Mouse (Mus musculus) myocyte (in vitro differentiated cells): ENCODE measurements around the gene Palld. TPM values are rescaled to one million over a fixed set of nuclear protein-coding genes. Genes with fewer than 3 reads are reported as not detected.

Source experiments
- H3K27me3 ChIP-seq: one replicate; pipeline ENCODE4 v1.6.1; 2011; ENCODE audit not compliant: control insufficient read depth, insufficient read depth, insufficient read length
- H3K36me3 ChIP-seq: one replicate; pipeline ENCODE4 v1.6.1; 2011; ENCODE audit not compliant: control insufficient read depth, insufficient read depth
- H3K4me2 ChIP-seq: one replicate; pipeline ENCODE4 v1.6.1; 2011; ENCODE audit warnings: low read depth, control low read depth
- H3K4me3 ChIP-seq: one replicate; pipeline ENCODE4 v1.5.1; 2011; ENCODE audit warnings: mild to moderate bottlenecking, control low read depth, moderate library complexity
- H3K79me2 ChIP-seq: one replicate; pipeline ENCODE4 v1.6.1; 2011; ENCODE audit not compliant: control insufficient read depth, insufficient read depth
- H3ac ChIP-seq: one replicate; pipeline ENCODE4 v1.6.1; 2011; ENCODE audit not compliant: control insufficient read depth, insufficient read length
- CEBPB ChIP-seq: IDR thresholded peaks from 2 replicates; pipeline ENCODE4 v1.6.1; 2011; ENCODE audit warnings: mild to moderate bottlenecking, moderate library complexity; ENCODE audit not compliant: poor library complexity, insufficient read depth, severe bottlenecking
- E2F4 ChIP-seq: IDR thresholded peaks from one replicate; pipeline ENCODE4 v1.6.1; 2011; ENCODE audit warnings: mild to moderate bottlenecking, control low read depth, moderate library complexity; ENCODE audit not compliant: insufficient read depth
- MAX ChIP-seq: IDR thresholded peaks from one replicate; pipeline ENCODE4 v1.6.1; 2011; ENCODE audit warnings: low read depth, mild to moderate bottlenecking, control low read depth
- MYOD1 ChIP-seq, 3 experiments: IDR thresholded peaks; one replicate each; pipeline ENCODE4 v1.6.1; 2011; ENCODE audit warnings: control low read depth in 2 of 3, low read depth in 2 of 3, mild to moderate bottlenecking in 2 of 3, moderate library complexity in 1 of 3; ENCODE audit not compliant: insufficient read length in 2 of 3, control insufficient read depth in 1 of 3
- MYOG ChIP-seq, 3 experiments: IDR thresholded peaks; one replicate each; pipeline ENCODE4 v1.6.1; 2011; ENCODE audit warnings: control low read depth in 2 of 3, low read depth in 2 of 3, mild to moderate bottlenecking in 2 of 3; ENCODE audit not compliant: insufficient read length in 2 of 3, control insufficient read depth in 1 of 3, insufficient read depth in 1 of 3
- POLR2A ChIP-seq: IDR thresholded peaks from one replicate; pipeline ENCODE4 v1.6.1; 2011; ENCODE audit warnings: low read depth, mild to moderate bottlenecking, control low read depth, moderate library complexity; ENCODE audit not compliant: insufficient read length
- POLR2AphosphoS2 ChIP-seq: IDR thresholded peaks from one replicate; pipeline ENCODE4 v1.6.1; 2011; ENCODE audit warnings: low read depth, control low read depth; ENCODE audit not compliant: insufficient read length
- REST ChIP-seq: IDR thresholded peaks from one replicate; pipeline ENCODE4 v1.6.1; 2011; ENCODE audit warnings: mild to moderate bottlenecking, control low read depth, moderate library complexity; ENCODE audit not compliant: insufficient read depth, insufficient read length
- SRF ChIP-seq: IDR thresholded peaks from one replicate; pipeline ENCODE4 v1.6.1; 2011; ENCODE audit warnings: low read depth; ENCODE audit not compliant: control insufficient read depth, insufficient read length
- TCF12 ChIP-seq: IDR thresholded peaks from one replicate; pipeline ENCODE4 v1.6.1; 2011; ENCODE audit warnings: mild to moderate bottlenecking, control low read depth; ENCODE audit not compliant: poor library complexity, insufficient read depth, severe bottlenecking
- TCF3 ChIP-seq: IDR thresholded peaks from one replicate; pipeline ENCODE4 v1.6.1; 2011; ENCODE audit warnings: low read depth, control low read depth; ENCODE audit not compliant: insufficient read length
- USF1 ChIP-seq: IDR thresholded peaks from one replicate; pipeline ENCODE4 v1.6.1; 2011; ENCODE audit warnings: low read depth, mild to moderate bottlenecking, control low read depth, moderate library complexity
- polyA plus RNA-seq: library from polyadenylated mRNA; unstranded; fragments of >200 nt; fragmentation: generic; extraction: Trizol; gene quantifications from one replicate; pipeline ENCODE4 v1.2.1, GENCODE M21; 2012; ENCODE audit warnings: missing spikeins

The Palld gene
- polyA plus RNA-seq, 1 experiment = 52.4 TPM

DNA sequence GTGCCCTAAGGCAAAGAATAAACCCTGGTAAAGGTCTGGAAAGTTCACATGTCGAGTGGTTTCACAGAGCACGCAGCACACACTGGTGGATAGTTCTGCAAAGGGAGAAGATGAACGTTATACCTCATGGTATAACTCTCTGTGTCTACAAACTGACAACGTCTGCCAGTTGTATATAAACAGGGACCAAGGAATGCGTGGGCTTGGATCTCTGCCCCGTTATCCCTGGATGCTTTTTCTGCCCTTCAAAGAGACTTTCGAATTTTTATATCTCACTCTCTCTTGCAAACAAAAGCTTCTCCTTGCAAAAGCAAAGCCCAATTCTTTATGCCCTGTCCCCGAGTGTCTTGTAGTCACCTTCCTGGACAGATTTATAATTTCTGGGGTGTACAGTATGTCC is 319.9 kb downstream of the Palld start:
- TF ChIP-seq MYOG (IDR thresholded peaks at IDR 0.05; ENCODE audit: control insufficient read depth in 1 of 3, insufficient read depth in 1 of 3, insufficient read length in 2 of 3, low read depth in 2 of 3) (no peak), POLR2A (no peak), MAX (no peak), POLR2AphosphoS2 (no peak), E2F4 (no peak), USF1 (no peak), SRF (no peak), TCF3 (no peak), CEBPB (no peak), REST (no peak), TCF12 (no peak), MYOD1 (IDR thresholded peaks at IDR 0.05; ENCODE audit: control insufficient read depth in 1 of 3, insufficient read length in 2 of 3, low read depth in 2 of 3) (no peak)
- Histone ChIP-seq H3K79me2 (peaks cover 37% of the 10 kb centered on the region), H3K27me3 (no peaks in the 10 kb centered on the region), H3K36me3 (peaks cover 18% of the 10 kb centered on the region), H3K4me3 (no peak overlapping the region), H3K4me2 (no peak overlapping the region), H3ac (no peak overlapping the region)

DNA sequence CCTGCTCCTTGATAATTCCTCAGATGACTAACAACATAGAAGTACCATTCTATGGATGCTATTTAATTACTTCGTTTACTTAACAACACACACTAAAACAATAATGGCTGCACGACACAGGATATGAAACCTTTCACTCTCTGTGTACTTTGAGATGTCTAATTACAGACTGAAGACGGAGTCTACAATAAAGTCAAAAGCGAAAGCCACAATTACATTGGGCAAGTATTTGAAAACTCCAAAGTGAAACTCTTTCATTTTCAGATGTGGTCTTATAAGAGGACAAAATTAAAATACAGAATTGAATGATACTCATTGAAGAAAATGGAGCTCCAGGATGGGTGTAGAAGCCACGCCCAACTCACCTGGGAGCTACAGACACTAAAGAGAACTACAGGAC is 321.2 kb downstream of the Palld start:
- Histone ChIP-seq H3K27me3 (no peaks in the 10 kb centered on the region), H3K79me2 (peaks cover 26% of the 10 kb centered on the region), H3K4me3 (no peak overlapping the region), H3K36me3 (peaks cover 22% of the 10 kb centered on the region), H3ac (no peak overlapping the region), H3K4me2 (no peak overlapping the region)
- TF ChIP-seq MAX (no peak), POLR2AphosphoS2 (no peak), POLR2A (no peak), CEBPB (no peak), USF1 (no peak), REST (no peak), TCF3 (no peak), MYOD1 (IDR thresholded peaks at IDR 0.05; ENCODE audit: control insufficient read depth in 1 of 3, insufficient read length in 2 of 3, low read depth in 2 of 3) (no peak), TCF12 (no peak), SRF (no peak), E2F4 (no peak), MYOG (IDR thresholded peaks at IDR 0.05; ENCODE audit: control insufficient read depth in 1 of 3, insufficient read depth in 1 of 3, insufficient read length in 2 of 3, low read depth in 2 of 3) (no peak)

DNA sequence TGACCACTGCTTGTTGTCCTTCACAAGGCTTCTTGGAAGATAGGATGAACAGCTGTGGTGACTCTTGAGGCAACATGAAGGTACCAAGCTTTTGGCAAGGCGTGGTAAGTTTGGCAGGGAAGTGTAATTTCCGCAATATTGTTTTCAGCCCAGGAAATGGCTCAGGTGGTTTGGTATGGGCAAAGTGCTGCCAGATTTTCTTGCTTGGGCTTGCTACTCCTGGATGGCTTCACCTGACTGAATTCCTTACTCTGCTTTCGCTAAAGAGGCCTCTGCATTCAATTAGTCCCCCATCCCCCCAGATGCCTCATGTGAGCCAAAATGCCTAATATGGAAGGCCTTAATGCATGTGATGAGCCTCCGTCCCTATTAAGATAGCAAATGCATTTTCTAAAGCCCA is 322.7 kb downstream of the Palld start:
- H3K4me2 ChIP-seq = no peak overlapping the region
- H3K27me3 ChIP-seq = no peaks in the 10 kb centered on the region
- H3K79me2 ChIP-seq = peaks cover 25% of the 10 kb centered on the region
- no peak overlapping the region for H3ac ChIP-seq
- TF ChIP-seq TCF3 (no peak), POLR2A (no peak), MYOD1 (IDR thresholded peaks at IDR 0.05; ENCODE audit: control insufficient read depth in 1 of 3, insufficient read length in 2 of 3, low read depth in 2 of 3) (no peak), MYOG (IDR thresholded peaks at IDR 0.05; ENCODE audit: control insufficient read depth in 1 of 3, insufficient read depth in 1 of 3, insufficient read length in 2 of 3, low read depth in 2 of 3) (no peak), POLR2AphosphoS2 (no peak), SRF (no peak), MAX (no peak), CEBPB (no peak), E2F4 (no peak), USF1 (no peak), TCF12 (no peak), REST (no peak)
- H3K4me3 ChIP-seq = no peak overlapping the region
- H3K36me3 ChIP-seq = peaks cover 22% of the 10 kb centered on the region

DNA sequence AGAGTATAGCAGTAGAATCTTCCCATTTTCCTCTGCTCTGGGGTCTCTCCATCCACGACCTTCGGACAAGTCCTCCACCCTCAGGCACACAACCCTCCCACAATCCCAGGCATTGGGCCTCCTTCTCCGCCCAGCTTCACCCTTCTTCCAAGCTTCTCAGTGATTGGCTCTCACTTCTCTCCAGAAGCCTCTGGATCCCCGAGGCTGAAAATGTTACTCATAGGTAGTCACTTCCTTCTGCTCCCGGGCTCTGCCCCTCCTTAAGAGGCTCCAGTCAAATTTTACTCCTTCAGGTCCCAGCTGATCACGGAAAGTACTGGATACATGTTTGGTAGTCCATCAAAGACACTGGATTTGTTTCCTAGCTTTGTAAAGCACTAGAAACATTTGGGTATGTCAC is 323.7 kb downstream of the Palld start:
- TF ChIP-seq MAX (no peak), E2F4 (no peak), CEBPB (no peak)
- Histone ChIP-seq H3K4me2 (no peak overlapping the region), H3K4me3 (no peak overlapping the region), H3K27me3 (no peaks in the 10 kb centered on the region), H3ac (no peak overlapping the region), H3K36me3 (peaks cover 22% of the 10 kb centered on the region), H3K79me2 (peaks cover 29% of the 10 kb centered on the region)

DNA sequence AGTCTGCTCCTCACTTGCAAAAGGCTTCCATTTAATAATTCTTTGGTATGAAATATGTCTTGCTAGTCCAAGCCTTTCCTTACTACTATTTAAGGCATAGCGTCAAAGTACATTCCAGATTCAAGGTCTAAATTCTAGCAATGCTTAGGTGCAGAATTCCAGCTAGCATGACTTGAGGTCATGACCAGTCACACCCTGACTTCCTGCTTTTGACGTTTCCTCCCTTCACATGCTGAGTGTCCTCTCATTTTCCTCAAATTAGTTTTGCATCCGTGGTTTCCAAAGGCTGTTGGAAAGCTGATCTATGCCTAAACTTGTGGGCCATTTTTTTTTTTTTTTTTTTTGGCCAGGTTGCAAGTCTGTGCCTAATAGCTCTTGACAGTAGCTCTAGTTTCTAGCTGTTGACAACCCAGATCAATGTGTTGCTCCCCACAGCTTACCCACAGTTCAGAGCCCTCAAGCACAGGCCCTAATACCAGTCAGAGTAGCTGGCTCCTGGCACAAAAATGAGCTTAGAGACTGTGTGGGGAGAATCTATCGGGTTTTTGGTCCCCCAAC is 327.3 kb downstream of the Palld start:
- H3K4me2 ChIP-seq = no peak overlapping the region
- peaks cover 4% of the 10 kb centered on the region for H3K36me3 ChIP-seq
- H3K27me3 ChIP-seq = no peaks in the 10 kb centered on the region
- no peak overlapping the region for H3ac ChIP-seq
- H3K79me2 ChIP-seq = peaks cover 23% of the 10 kb centered on the region
- H3K4me3 ChIP-seq = no peak overlapping the region
- TF ChIP-seq MAX (no peak), TCF3 (no peak), SRF (no peak), POLR2A (no peak), REST (no peak), E2F4 (no peak), CEBPB (no peak), USF1 (no peak), TCF12 (no peak), POLR2AphosphoS2 (no peak), MYOD1 (IDR thresholded peaks at IDR 0.05; ENCODE audit: control insufficient read depth in 1 of 3, insufficient read length in 2 of 3, low read depth in 2 of 3) (no peak), MYOG (IDR thresholded peaks at IDR 0.05; ENCODE audit: control insufficient read depth in 1 of 3, insufficient read depth in 1 of 3, insufficient read length in 2 of 3, low read depth in 2 of 3) (no peak)
